Mouse (Mus musculus) CH12.LX (cell line): Measurements from ENCODE around the gene Oprd1. TPM values are rescaled to one million over a fixed set of nuclear protein-coding genes. Genes with fewer than 3 reads are reported as not detected.

Experiments used
- DNase-seq: peaks from one replicate; pipeline ENCODE4 v3.0.0-alpha.2; 2013; ENCODE audit errors: extremely low read depth
- H3K27ac ChIP-seq: 2 replicates; pipeline ENCODE4 v1.5.1; 2012; ENCODE audit warnings: low read depth, mild to moderate bottlenecking, control low read depth, moderate library complexity; ENCODE audit not compliant: insufficient read depth
- H3K27me3 ChIP-seq: replicated peaks from 2 replicates; pipeline ENCODE3; 2012; ENCODE audit warnings: inconsistent platforms
- H3K36me3 ChIP-seq, 2 experiments: replicated peaks in 1 of 2; 2 replicates each; pipeline versions ENCODE3 to v1.6.1; 2012; ENCODE audit warnings: inconsistent platforms in 1 of 2, low read length in 1 of 2, mild to moderate bottlenecking in 1 of 2, mixed read lengths in 1 of 2, moderate library complexity in 1 of 2; ENCODE audit not compliant: control insufficient read depth in 1 of 2, insufficient read depth in 1 of 2
- H3K4me1 ChIP-seq, 2 experiments: 2 replicates each; pipeline ENCODE4 v1.6.1; 2012; ENCODE audit warnings: inconsistent platforms in 1 of 2, moderate library complexity in 1 of 2; ENCODE audit not compliant: insufficient read depth in 2 of 2, control insufficient read depth in 1 of 2
- H3K4me2 ChIP-seq: 2 replicates; pipeline ENCODE4 v1.6.1; 2012; ENCODE audit warnings: low read depth, mild to moderate bottlenecking, control low read depth; ENCODE audit not compliant: poor library complexity, insufficient read depth, severe bottlenecking
- H3K4me3 ChIP-seq, 3 experiments: fragments of 150-350 bp in 1 of 3; sonication (generic) in 1 of 3; replicated peaks in 1 of 3; 2 replicates each; pipeline versions ENCODE3 to v1.5.1; 2011 to 2012; ENCODE audit warnings: low read depth in 2 of 3, low read length in 2 of 3, mild to moderate bottlenecking in 2 of 3, moderate library complexity in 2 of 3, control low read depth in 1 of 3, improper control_type of control experiment in 1 of 3, inconsistent platforms in 1 of 3, mixed read lengths in 1 of 3; ENCODE audit not compliant: poor library complexity in 1 of 3
- H3K79me2 ChIP-seq: replicated peaks from 2 replicates; pipeline ENCODE4 v1.6.1; 2012; ENCODE audit warnings: mild to moderate bottlenecking, moderate library complexity; ENCODE audit not compliant: control insufficient read depth, poor library complexity, insufficient read depth, severe bottlenecking; ENCODE audit errors: extremely low read depth
- H3K9ac ChIP-seq: 2 replicates; pipeline ENCODE4 v1.6.1; 2012; ENCODE audit warnings: low read depth, mild to moderate bottlenecking, control low read depth, moderate library complexity; ENCODE audit not compliant: insufficient read depth
- H3K9me3 ChIP-seq: replicated peaks from 2 replicates; pipeline ENCODE3; 2012; ENCODE audit warnings: low read length, inconsistent platforms, mixed read lengths
- BHLHE40 ChIP-seq: IDR thresholded peaks from 2 replicates; pipeline ENCODE4 v1.6.1; 2011; ENCODE audit warnings: mild to moderate bottlenecking, low read depth, low read length, improper control_type of control experiment
- ELF1 ChIP-seq: IDR thresholded peaks from 2 replicates; pipeline ENCODE4 v1.6.1; 2014; ENCODE audit warnings: low read depth, mild to moderate bottlenecking, inconsistent platforms, low read length, improper control_type of control experiment
- GABPA ChIP-seq: IDR thresholded peaks from 2 replicates; pipeline ENCODE4 v1.6.1; 2012; ENCODE audit warnings: low read depth, low read length, improper control_type of control experiment, inconsistent platforms; ENCODE audit not compliant: insufficient replicate concordance
- JUND ChIP-seq: conservative IDR thresholded peaks from 2 replicates; pipeline ENCODE4 v1.6.1; 2011; ENCODE audit warnings: low read depth, low read length, improper control_type of control experiment
- MYC ChIP-seq: IDR thresholded peaks from 2 replicates; pipeline ENCODE4 v1.6.1; 2011; ENCODE audit warnings: low read depth, mild to moderate bottlenecking, improper control_type of control experiment, low read length
- NRF1 ChIP-seq: IDR thresholded peaks from 2 replicates; pipeline ENCODE4 v1.6.1; 2014; ENCODE audit warnings: low read depth, mild to moderate bottlenecking, inconsistent platforms, low read length, improper control_type of control experiment, moderate library complexity
- RCOR1 ChIP-seq: conservative IDR thresholded peaks from 2 replicates; pipeline ENCODE4 v1.6.1; 2012; ENCODE audit warnings: low read depth, mild to moderate bottlenecking, inconsistent platforms, low read length, improper control_type of control experiment
- SMC3 ChIP-seq: IDR thresholded peaks from 2 replicates; pipeline ENCODE4 v1.6.1; 2011; ENCODE audit warnings: low read depth, low read length, improper control_type of control experiment
- TBP ChIP-seq: conservative IDR thresholded peaks from 2 replicates; pipeline ENCODE4 v1.6.1; 2011; ENCODE audit warnings: low read depth, low read length, improper control_type of control experiment
- TCF12 ChIP-seq: IDR thresholded peaks from 2 replicates; pipeline ENCODE4 v1.6.1; 2014; ENCODE audit warnings: low read depth, mild to moderate bottlenecking, inconsistent platforms, low read length, improper control_type of control experiment
- USF2 ChIP-seq: conservative IDR thresholded peaks from 2 replicates; pipeline ENCODE4 v1.6.1; 2011; ENCODE audit warnings: low read depth, low read length, improper control_type of control experiment
- ZC3H11A ChIP-seq: IDR thresholded peaks from 2 replicates; pipeline ENCODE4 v1.6.1; 2012; ENCODE audit warnings: low read depth, mild to moderate bottlenecking, inconsistent platforms, low read length, improper control_type of control experiment
- ZKSCAN1 ChIP-seq: IDR thresholded peaks from 2 replicates; pipeline ENCODE4 v1.6.1; 2012; ENCODE audit warnings: low read depth, inconsistent platforms, low read length, improper control_type of control experiment, borderline replicate concordance
- ZNF384 ChIP-seq: IDR thresholded peaks from 2 replicates; pipeline ENCODE4 v1.6.1; 2012; ENCODE audit warnings: low read depth, low read length, improper control_type of control experiment, inconsistent platforms
- dilution Hi-C: fragments of 300-500 bp; cut with MboI; formaldehyde crosslinking; loops from 2 replicates; pipeline ENCODE4 v1.14.3; 2020; ENCODE audit warnings: low sequenced_read_pairs; ENCODE audit not compliant: extremely low pct_unique_long_range_greater_than_20kb, extremely low pct_ligation_motif_present
- in situ Hi-C: fragments of 300-500 bp; cut with MboI; formaldehyde crosslinking; loops from 3 replicates; pipeline ENCODE4 v1.14.3; 2019; ENCODE audit warnings: low sequenced_read_pairs, low pct_ligation_motif_present, low pct_unique_long_range_greater_than_20kb, mixed read lengths
- polyA plus RNA-seq: library from polyadenylated mRNA; unstranded; fragments of >175 nt; gene quantifications from 2 replicates; pipeline ENCODE4 v1.2.1, GENCODE M21; 2012; ENCODE audit warnings: low read depth; ENCODE audit not compliant: insufficient read length
- total RNA-seq, 2 experiments: library from RNA; depleted of rRNA; stranded (reverse); fragments of 300-350 nt in 1 of 2; fragments of >200 nt in 1 of 2; gene quantifications; 2 replicates each; pipeline ENCODE4 v1.2.3; 2012 to 2014

Gene Oprd1
- total and polyA plus RNA-seq, 3 experiments, result not detected

- no peaks in the 10 kb centered on the region for H3K36me3 ChIP-seq
- in situ Hi-C loops (no loop called here), dilution Hi-C loops (no loop called here)
- H3K4me2 ChIP-seq, result no peak overlapping the region
- H3K9me3 ChIP-seq, result no peaks in the 10 kb centered on the region
- no peaks in the 10 kb centered on the region for H3K4me1 ChIP-seq
- TF ChIP-seq MYC (no peak), GABPA (no peak), TBP (no peak), ZKSCAN1 (no peak), ZNF384 (no peak), JUND (no peak), USF2 (no peak), NRF1 (no peak), SMC3 (no peak), TCF12 (no peak), BHLHE40 (no peak)
- H3K27ac ChIP-seq, result no peak overlapping the region
- H3K4me3 ChIP-seq, result no peak overlapping the region
- no peak for DNase-seq
- peaks cover 96% of the 10 kb centered on the region for H3K27me3 ChIP-seq
- no peaks in the 10 kb centered on the region for H3K79me2 ChIP-seq
- H3K9ac ChIP-seq, result no peak overlapping the region
Measured at GRCm38 (mm10) chr4:132113411-132114095, 30.7 kb downstream of the Oprd1 start.

- Histone ChIP-seq H3K27me3 (peaks cover 92% of the 10 kb centered on the region), H3K9ac (no peak overlapping the region), H3K36me3 (no peaks in the 10 kb centered on the region), H3K9me3 (no peaks in the 10 kb centered on the region), H3K4me1 (no peaks in the 10 kb centered on the region), H3K4me2 (no peak overlapping the region), H3K79me2 (no peaks in the 10 kb centered on the region), H3K4me3 (no peak overlapping the region), H3K27ac (no peak overlapping the region)
- no peak for DNase-seq
- dilution Hi-C loops (no loop called here), in situ Hi-C loops (no loop called here)
- TF ChIP-seq RCOR1, result no peak
Measured at GRCm38 (mm10) chr4:132111227-132111626, 33.1 kb downstream of the Oprd1 start.

- dilution Hi-C loops, result no loop called here
- in situ Hi-C loops, result no loop called here
- no peaks in the 10 kb centered on the region for H3K4me1 ChIP-seq
- H3K27ac ChIP-seq, result no peak overlapping the region
- no peak for DNase-seq
- no peak overlapping the region for H3K4me2 ChIP-seq
- no peaks in the 10 kb centered on the region for H3K79me2 ChIP-seq
- TF ChIP-seq ZKSCAN1 (no peak), ELF1 (no peak), ZC3H11A (no peak)
- H3K36me3 ChIP-seq, result no peaks in the 10 kb centered on the region
- no peak overlapping the region for H3K9ac ChIP-seq
- peaks cover 78% of the 10 kb centered on the region for H3K27me3 ChIP-seq
- H3K4me3 ChIP-seq, result no peak overlapping the region
- no peaks in the 10 kb centered on the region for H3K9me3 ChIP-seq
Measured at GRCm38 (mm10) chr4:132108221-132108620, 36.1 kb downstream of the Oprd1 start.
